Mouse (Mus musculus) T-cell, adult 2 months (primary cell): ENCODE results near the gene Mob1a.
"Not testable (repeated sequence)": the region's sequence is repeated elsewhere in the genome, so short reads cannot be mapped to it uniquely, and the experiment has no call there.

Experiments
- DNase-seq: peaks from one replicate; pipeline ENCODE4 v3.0.0; 2022; ENCODE audit warnings: low spot score

Gene Mob1a

GRCm38 (mm10) chr6:83342957-83343356 lies 17.1 kb downstream of the Mob1a start:
- no peak for DNase-seq

GRCm38 (mm10) chr6:83345285-83345684 lies 19.5 kb downstream of the Mob1a start:
- not testable (repeated sequence) for DNase-seq

GRCm38 (mm10) chr6:83347916-83348315 lies 22.1 kb downstream of the Mob1a start:
- no peak for DNase-seq

GRCm38 (mm10) chr6:83348873-83349272 lies 23.1 kb downstream of the Mob1a start, which contains the start of gene Bola3:
TSS of gene Bola3 (plus strand) at chr6:83349147.
- DNase-seq = no peak

GRCm38 (mm10) chr6:83349274-83349958 lies 23.6 kb downstream of the Mob1a start:
- DNase-seq = peak; percentile 88

GRCm38 (mm10) chr6:83350172-83350571 lies 24.4 kb downstream of the Mob1a start:
- DNase-seq = no peak

- DNase-seq = no peak
Measured at GRCm38 (mm10) chr6:83350851-83351405, 25.1 kb downstream of the Mob1a start.

- no peak for DNase-seq
Measured at GRCm38 (mm10) chr6:83351490-83352160, 25.8 kb downstream of the Mob1a start.

GRCm38 (mm10) chr6:83352666-83353410 lies 27.0 kb downstream of the Mob1a start:
- DNase-seq = no peak

- no peak for DNase-seq
Measured at GRCm38 (mm10) chr6:83354856-83355781, 29.3 kb downstream of the Mob1a start.

GRCm38 (mm10) chr6:83356569-83357138 lies 30.8 kb downstream of the Mob1a start:
- DNase-seq = peak; percentile 75

GRCm38 (mm10) chr6:83357436-83357835 lies 31.6 kb downstream of the Mob1a start:
- DNase-seq = no peak

- no peak for DNase-seq
Measured at GRCm38 (mm10) chr6:83361523-83362248, 35.9 kb downstream of the Mob1a start.

GRCm38 (mm10) chr6:83363075-83363474 lies 37.3 kb downstream of the Mob1a start:
- no peak for DNase-seq

- no peak for DNase-seq
Measured at GRCm38 (mm10) chr6:83370316-83370965, 44.6 kb downstream of the Mob1a start.

GRCm38 (mm10) chr6:83371350-83371749 lies 45.5 kb downstream of the Mob1a start:
- DNase-seq = no peak

GRCm38 (mm10) chr6:83373704-83374300 lies 48.0 kb downstream of the Mob1a start:
- DNase-seq = no peak

GRCm38 (mm10) chr6:83381510-83382491 lies 56.0 kb downstream of the Mob1a start:
- DNase-seq = peak; percentile 26
